Mouse (Mus musculus): ENCODE results near the gene Marc1.

Marc1 gene

DNA sequence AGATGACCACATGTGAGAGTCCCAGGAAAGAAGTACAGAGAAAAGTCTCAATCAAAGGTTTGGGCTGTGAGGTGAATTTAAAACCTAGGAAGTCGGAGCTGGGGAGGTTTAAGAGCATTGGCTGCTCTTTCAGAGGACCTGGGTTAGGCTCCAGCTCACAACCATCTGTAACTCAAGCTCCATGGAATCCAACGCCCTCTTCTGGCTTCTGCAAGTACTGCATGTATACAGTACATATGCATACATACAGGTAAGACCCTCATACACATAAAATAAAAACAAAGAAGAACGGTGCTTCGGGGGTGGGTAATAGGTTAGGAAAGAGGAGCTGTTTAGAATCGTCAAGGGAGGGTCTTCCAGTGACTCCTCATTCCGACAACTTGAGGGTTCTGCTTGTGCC lies 6.7 kb upstream of the Marc1 start:
- DNase-seq (ENCODE audit: low spot score), result no peak

DNA sequence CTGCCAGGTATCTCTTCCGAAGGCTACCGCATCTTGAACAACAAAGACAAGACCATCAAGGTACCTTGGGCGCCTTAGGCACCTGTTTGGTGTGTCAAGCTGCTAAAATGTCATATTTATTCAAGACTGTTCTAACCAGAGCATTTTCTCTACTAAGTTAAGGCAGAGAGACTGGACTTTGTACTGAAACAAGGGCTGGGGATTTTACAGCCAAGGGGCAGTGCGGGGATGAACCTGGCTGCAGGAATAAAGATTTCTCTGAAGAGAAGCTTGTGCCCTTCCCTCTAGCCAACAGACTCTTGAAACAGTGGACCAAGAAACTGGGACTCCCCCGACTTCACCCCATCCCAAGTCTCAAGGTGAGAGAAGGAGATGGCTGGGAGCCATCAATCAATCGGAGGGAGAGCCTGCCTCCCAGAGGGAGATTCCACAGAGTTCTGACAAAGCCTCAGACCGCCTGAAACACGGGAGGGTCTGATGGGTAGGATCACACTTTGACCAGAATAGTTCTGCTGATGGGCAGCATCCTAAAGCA lies 670 bp upstream of the Marc1 start:
- DNase-seq (ENCODE audit: low spot score), result no peak

DNA sequence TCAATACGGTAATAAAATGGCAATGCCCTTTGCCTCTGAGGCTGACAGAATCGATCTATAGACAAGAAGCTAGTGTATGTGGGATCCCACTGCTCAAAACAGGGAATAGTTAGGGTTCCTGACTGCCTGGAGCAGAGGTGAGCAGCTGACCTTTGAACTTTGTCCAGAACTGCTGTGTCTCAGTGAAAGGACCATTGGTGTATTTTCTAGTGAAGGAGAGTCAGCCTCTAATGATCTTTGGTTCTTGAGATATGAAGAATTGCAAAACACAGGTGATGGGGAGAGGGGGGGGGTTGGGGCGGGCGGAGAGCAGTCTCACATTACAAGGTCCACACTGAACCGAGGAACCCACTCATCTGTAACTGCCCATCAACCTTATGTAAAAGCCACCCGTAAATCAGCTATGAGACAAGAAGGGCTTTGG lies 1.5 kb downstream of the Marc1 start:
- DNase-seq (ENCODE audit: low spot score), result no peak

DNA sequence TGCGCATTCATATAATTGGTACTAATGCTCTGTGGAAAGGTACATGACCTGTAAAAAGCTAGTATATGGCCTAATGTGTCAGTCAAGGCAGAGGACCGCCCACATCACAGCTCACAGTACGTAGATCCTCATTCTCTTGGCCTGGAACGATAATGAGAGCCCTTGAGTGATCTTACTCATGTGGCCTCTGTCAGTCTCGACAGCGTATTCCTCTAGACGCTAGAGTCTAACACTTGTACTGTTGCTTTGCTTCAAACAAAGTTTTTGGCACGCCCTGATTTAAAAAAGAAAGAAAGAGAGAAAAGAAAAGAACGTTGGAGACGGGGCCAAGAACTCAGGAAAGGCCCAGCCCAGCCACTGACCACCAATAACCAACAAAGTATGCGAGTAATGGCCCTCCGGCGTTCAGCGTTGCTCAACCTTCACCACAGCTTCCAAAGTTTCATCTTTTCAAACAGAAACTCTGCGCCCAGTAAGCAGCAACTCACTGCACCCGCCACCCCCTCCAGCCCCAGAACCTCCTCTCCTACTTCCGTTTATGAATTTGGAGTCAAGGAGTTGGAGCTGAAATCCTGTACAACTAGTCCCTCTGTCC lies 2.6 kb downstream of the Marc1 start:
- no peak for DNase-seq (ENCODE audit: low spot score)

DNA sequence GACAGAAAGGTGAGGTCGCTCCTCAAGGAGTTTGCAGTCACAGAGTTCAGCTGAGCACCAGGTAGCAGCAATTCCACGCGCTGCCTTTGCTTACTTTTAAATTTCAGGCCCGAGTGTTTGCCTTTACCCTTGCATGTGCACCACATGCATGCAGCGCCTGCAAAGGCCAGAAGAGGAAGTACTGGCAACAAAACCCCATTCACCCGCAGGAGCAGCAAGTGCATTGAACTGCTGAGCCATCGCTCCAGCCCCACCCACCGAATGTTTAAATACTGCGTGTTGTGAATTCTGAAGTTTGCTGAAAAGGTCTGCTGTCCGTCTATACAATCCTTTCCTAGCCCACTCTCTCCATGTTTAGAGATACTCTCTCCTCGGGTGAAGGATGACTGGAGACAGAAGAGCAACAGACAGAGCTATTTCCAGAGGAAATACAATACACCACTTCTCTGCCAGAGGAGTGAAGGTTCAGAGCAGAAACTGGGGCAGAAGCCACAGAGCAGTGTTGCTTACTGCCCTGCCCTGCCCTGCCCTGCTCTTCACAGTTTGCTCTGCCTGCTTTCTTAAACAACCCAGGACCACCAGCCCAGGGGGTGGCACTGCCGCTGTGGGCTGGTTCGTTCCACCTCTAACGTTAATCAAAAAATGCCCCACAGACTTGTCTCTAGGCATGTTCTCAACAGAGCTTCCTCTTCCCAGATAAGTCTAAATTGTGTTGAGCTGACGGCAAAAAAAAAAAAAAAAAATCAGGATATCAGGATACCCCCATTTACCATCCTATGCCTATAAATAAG lies 3.3 kb downstream of the Marc1 start:
- DNase-seq (ENCODE audit: low spot score), result no peak

DNA sequence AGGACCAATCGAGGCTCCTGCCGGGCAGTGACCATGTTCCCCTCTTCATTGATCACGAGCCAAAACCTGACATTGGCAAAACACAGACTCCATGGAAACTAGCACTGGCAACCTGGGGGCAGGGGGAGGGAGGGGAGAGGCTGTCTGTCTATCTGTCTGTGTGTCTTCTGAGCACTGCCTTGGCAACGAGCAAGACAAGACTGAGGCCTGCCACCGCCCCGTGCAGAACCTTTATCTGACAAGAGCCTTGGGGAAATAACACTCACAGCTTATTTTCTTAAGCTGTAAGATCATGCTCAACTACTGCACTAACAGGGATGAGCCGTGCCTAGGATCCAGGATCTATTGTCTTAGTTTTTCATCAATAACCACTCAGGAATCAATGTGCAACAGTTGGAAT lies 4.0 kb downstream of the Marc1 start:
- no peak for DNase-seq (ENCODE audit: low spot score)

DNA sequence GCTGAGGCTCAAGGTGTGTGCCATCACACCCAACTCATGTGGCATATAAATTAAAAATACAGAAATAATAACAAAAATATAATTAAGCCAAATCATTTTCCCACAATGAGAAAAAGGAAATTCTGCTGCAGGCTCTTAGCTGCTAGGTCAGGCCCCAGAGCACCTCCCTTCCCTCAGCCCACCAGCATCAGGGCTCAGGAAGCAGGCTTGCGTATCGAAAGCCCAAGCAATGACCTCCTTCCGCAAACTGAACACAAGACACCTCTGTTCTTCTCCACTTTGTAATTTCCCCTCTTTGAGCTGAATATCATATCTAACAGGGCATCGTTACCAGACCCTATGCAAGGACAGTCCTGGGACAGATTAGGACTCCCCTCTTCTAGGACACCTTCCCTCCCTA lies 5.4 kb downstream of the Marc1 start:
- DNase-seq (ENCODE audit: low spot score), result no peak

DNA sequence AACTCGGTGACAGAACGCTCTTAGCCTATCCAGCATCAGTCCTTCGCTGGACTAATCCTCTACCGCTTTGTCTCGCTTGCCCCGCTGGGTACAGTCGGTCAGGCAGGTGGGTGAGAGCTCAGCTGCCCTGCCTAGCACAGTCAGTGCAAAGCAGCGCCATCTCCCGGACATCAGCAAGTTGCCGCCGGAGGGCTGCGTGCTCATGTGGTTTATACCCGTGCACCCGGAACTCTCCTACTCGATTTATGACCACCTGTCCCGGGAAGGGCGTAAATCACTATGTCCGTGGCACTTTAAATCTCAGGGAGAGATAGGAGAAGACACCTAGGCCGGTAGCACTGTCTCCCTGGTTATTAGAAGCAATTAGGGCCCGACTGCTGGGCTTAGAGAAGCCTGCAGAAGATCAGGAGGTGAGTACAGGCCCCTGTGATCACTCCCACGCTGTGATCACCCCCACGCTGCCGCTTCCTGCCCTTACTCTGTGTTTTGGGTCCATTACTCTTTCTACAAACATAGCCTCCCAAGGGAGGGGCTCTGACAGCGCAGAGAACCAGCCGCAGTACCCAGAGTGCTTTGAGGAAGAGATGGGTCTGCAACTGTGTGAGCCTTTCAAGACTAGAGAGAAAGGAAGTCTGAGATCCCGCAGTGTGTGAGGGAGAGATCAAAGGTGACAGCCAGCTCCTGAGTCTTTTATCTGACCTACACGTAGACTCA lies 17.8 kb downstream of the Marc1 start:
- no peak for DNase-seq (ENCODE audit: low spot score)

DNA sequence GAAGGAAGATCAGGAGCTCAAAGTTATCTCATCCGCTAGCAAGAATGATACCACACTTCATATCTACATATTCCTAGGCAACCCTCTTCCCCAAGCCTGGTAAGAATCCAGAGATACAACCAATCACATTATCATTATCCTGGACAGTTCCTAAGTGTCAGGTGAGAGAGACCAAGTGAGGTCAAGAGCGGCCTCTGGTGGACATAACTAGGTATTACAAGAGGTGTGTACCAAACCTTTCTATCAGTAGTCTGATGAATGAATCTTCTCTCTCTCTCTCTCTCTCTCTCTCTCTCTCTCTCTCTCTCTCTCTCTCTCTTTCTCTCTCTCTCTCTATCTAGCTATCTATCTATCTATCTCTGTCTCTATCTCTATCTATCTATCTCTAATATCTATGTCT lies 20.0 kb downstream of the Marc1 start:
- DNase-seq (ENCODE audit: low spot score), result no peak

DNA sequence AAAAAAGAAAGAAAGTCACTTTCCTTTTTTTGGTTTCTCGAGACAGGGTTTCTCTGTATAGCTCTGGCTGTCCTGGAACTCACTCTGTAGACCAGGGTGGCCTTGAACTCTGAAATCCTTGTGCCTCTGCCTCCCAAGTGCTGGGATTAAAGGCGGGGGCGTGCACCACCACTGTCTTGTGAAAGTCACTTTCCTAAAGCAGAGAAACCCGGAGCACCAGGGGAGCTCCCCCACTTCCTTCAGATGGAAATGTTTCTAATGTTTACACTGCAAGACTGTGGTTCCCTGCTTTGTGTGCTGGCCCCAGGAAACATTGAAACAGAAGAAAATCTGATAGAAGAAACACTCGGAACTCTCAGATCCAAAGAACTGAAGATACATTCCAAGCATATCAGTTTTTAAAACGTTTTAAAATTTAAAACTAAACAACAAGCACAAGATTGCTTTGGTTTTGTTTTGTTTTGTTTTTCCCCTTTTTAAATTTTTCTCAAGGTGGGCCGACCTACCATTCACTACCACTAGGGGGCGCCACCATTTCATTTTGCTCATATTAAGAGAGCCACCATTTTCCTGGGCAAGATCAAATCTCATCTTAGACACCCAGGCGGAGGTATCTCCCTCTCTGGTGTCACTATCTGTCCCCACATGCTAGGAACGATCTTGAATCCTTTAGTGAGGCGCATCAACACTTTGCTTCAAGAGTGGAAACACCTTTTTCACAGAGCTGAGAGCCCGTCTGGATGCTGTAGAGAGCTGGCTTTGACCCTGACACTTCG lies 24.5 kb downstream of the Marc1 start:
- DNase-seq (ENCODE audit: low spot score), result no peak

DNA sequence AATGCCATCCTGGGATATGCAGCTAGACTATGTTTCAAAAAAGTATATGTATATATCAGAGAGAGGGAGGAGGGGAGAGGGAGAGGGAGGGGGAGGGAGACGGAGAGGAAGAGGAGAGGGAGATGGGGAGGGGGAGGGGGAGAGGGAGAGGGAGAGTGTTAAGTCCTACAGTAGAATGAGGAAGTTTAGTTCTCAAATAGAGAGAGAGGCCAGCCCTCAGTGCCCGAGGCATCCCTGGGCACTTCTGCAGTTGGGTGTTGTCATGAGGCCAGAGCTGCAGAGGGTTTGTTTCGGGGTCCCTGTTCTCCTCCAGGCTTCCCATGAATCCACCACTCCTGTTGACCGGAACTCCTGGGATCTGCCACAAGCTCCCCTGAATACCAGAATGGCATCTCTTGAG lies 27.5 kb downstream of the Marc1 start:
- DNase-seq (ENCODE audit: low spot score), result no peak

DNA sequence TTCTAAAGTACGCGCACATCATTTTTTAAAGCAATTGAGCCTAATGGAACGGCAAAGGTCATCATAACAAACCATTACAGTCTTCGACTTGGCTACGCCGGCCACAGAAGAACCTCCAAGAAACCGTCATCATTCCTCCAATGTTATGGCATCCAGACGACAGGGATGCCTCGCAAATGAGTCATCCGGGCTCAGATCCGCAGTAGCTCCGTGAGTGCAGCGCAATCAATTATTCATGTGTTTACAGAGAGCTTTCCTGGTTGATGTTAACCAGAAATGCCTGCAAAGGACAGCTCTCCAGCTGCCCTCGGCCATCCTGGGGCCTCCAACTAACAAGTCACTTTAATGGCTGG lies 29.0 kb downstream of the Marc1 start:
- DNase-seq (ENCODE audit: low spot score), result no peak

DNA sequence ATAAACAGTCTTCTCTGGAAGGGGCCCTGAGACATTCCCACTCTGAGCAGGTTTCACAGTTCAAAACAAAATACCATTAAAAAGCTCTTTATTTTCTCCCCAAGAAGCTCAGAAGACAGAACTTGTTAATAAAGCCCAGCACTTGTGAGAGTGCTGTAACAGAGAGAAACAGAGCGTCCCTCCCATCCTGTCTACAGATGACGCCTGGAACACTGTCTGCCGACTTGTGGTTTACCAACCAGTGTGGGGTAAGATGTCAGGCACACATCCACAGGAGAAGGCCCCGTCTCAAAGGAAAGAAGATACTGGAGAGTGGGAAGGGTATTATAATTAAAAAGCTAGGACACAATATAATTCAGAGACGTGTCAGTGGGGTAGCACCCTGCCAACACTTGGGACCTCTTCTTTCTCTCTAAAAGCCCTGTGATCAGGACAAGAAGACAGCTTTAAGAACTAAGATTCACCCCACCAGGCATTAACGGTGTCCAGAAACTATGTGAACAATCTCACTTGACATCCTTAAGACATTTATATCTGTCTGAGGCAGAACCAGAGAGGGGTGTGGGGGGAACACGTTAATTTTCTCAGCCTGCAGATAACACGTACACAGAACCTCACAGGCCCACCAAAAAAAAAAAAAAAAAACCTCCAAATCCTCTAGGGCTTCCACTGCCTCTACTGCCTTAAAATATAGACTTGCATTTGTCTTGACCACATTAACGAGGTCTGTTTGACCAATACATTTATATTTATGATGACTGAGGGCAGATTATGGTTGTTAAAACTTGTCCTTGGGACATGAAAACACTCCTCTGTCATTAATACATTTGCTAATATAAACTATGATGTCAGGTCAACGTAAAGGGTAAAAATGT lies 29.6 kb downstream of the Marc1 start:
- DNase-seq (ENCODE audit: low spot score), result no peak

DNA sequence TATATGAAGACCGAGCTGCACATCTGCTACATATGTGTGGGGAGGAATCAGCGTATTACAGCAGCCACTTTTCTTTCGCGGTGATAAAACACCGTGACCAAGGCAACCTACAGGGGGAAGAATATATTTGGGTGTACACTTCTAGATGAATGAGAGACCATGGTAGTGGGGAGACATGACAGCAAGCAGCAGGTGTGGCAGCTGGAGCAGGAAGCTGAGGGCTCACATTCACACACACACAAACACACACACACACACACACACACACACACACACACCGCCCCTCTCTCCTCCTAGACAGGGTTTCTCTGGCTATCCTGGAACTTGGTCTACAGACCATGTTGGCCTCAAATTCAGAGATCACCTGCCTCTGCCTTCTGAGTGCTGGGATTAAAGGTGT lies 33.0 kb downstream of the Marc1 start:
- DNase-seq (ENCODE audit: low spot score), result no peak

DNA sequence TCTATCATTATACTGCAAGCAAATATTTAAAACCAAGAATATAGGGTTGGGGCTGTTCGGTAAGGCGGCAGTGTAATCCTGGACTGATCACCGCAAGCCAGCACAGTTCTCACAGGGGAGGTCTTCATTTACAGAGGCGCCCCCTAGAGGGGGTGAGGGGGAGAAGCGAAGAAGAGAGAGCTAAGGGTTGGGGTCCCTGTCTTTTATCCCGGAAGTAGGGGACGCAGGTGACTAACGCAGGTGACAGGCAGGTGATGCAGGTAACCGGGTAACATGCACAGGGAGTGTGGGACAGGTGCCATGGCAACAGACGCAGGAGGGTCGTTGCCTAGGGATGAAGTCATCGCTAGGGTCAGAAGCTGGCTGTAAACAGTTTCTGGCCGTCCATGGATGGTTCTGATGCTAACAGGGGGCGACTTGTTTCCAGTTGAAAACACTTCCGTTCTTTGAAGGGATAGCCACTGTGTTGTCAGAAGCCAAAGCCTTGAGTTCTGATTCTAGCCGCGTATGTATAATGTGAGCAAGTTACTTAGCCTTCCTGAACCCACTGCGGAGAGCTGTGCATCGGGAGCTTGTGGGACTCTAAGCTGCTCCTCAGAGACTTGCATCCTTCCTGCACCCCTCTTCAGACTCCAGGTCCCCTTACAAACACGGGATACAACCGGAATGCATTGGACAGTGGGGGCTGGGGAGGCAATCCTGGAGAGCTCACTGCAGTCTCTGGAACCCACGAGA lies 33.9 kb downstream of the Marc1 start:
- DNase-seq (ENCODE audit: low spot score), result no peak

DNA sequence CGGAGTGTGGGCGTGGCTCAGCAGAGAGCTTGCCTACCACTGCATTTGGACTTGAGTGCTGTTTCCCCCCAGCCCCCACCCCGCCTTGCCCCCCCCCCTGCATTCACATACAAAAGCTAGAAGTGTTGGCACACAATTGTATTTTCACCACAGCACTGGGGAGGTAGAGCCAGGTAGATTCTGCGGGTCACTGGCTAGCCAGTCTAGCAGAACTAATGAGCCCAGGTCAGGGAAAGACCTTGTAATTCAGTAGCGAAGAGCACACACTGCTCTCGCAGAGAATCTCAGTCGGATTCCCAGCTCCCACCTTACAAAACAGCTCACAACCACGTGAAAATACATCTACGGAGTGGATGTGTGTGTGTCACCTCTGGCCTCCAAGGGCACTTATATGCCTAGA lies 35.8 kb downstream of the Marc1 start:
- no peak for DNase-seq (ENCODE audit: low spot score)

DNA sequence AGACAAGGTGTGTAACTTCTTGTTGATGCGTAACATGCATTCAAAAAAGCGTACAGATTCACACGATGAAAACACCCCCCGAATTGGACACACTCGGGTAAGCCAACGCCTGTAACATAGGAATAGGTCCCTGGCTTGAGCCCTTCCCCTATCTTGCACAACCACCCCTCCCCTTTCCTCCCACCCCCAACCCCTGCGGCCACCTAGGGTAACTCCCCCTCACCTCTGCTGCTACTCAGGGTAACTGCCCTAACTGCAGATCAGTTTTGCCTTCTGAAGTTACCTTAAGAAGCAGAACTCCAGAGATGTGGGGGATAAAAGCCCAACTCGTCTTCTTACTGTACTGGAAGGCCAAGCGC lies 39.2 kb downstream of the Marc1 start:
- DNase-seq (ENCODE audit: low spot score), result no peak

DNA sequence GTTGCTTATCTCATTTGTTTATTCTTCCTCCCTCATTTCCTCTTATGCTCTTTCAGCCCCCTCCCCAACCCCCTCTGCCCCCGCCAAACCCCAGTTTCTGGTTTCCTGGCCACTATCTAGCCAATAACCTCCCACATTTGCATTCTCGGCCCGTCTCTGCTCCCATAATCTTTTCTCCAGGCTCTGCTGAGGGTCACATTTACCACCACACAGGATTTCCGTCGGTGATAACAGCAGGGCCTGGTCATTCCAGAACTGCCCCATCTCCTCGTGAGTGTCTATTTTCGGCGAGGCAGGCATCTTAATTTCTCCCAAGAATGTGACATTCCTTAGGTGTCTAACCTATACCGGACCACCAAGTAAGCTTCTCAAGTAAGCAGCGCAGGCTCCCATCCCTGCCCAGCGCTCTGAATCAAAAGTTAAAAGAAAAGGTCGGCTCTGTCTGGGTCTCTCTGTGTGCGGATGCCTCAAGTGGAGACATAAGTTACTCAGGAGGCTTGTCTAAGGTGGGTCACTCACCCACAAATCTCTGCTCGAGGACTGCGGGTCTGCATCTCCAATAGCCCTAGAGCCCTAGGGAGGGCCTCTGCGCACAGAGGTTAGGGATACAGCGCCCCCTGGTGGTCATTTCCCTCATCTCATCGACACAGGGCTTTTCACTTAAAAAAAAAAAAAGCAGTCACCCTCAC lies 39.8 kb downstream of the Marc1 start:
- DNase-seq (ENCODE audit: low spot score), result peak; percentile 12

DNA sequence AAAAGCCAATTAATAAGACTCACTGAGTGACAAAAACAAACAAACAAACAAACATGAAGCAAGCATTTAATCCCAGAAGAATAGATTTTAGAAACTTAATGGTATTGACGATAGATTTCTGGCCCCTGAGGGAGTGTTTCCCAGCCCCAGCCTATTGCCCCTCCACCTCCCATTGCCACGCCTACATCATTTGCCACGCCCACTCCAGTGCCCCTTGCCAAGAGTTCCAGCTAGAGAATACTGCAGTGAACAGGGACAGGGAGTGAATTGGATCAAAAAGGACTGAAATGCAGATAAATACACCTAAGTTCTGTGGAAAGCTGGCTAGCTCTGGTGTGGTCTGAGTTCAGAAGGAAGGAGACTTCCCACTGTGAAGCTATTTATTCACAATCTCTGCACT lies 47.2 kb downstream of the Marc1 start:
- DNase-seq (ENCODE audit: low spot score), result no peak

DNA sequence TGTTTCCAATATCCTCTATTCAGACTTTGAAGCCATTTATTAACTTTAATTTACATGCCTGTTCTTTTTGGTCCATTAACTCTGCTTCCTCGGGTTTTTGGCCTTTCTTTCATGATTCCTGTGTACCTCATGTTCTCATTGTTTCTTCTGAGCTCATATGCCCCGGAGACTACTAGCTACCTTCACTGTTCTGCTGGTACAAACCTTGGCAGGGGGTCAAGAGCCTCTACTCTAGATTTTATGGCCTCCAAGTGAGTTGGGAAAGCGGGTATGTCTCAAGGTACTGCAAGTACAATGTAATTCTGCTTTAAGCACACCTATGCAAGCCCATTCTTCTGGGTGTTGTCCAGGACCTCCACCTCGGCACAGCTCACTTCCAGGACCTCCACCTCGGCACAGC lies 48.2 kb downstream of the Marc1 start:
- DNase-seq (ENCODE audit: low spot score), result no peak

All from ovary, adult 18-20 months (tissue).